Mouse (Mus musculus) myocyte (in vitro differentiated cells): ENCODE measurements around the gene Rxfp4. TPM values are rescaled to one million over a fixed set of nuclear protein-coding genes. Genes with fewer than 3 reads are reported as not detected.
A peak's percentile ranks its signal among the peaks of the same experiment; 100 is the strongest.
"Not testable (repeated sequence)": the region's sequence is repeated elsewhere in the genome, so short reads cannot be mapped to it uniquely, and the experiment has no call there.

Experiments
- H3K27me3 ChIP-seq: one replicate; pipeline ENCODE4 v1.6.1; 2011; ENCODE audit not compliant: control insufficient read depth, insufficient read depth, insufficient read length
- H3K36me3 ChIP-seq: one replicate; pipeline ENCODE4 v1.6.1; 2011; ENCODE audit not compliant: control insufficient read depth, insufficient read depth
- H3K4me2 ChIP-seq: one replicate; pipeline ENCODE4 v1.6.1; 2011; ENCODE audit warnings: low read depth, control low read depth
- H3K4me3 ChIP-seq: one replicate; pipeline ENCODE4 v1.5.1; 2011; ENCODE audit warnings: mild to moderate bottlenecking, control low read depth, moderate library complexity
- H3K79me2 ChIP-seq: one replicate; pipeline ENCODE4 v1.6.1; 2011; ENCODE audit not compliant: control insufficient read depth, insufficient read depth
- H3ac ChIP-seq: one replicate; pipeline ENCODE4 v1.6.1; 2011; ENCODE audit not compliant: control insufficient read depth, insufficient read length
- CEBPB ChIP-seq: IDR thresholded peaks from 2 replicates; pipeline ENCODE4 v1.6.1; 2011; ENCODE audit warnings: mild to moderate bottlenecking, moderate library complexity; ENCODE audit not compliant: poor library complexity, insufficient read depth, severe bottlenecking
- E2F4 ChIP-seq: IDR thresholded peaks from one replicate; pipeline ENCODE4 v1.6.1; 2011; ENCODE audit warnings: mild to moderate bottlenecking, control low read depth, moderate library complexity; ENCODE audit not compliant: insufficient read depth
- MAX ChIP-seq: IDR thresholded peaks from one replicate; pipeline ENCODE4 v1.6.1; 2011; ENCODE audit warnings: low read depth, mild to moderate bottlenecking, control low read depth
- MYOD1 ChIP-seq, 3 experiments: IDR thresholded peaks; one replicate each; pipeline ENCODE4 v1.6.1; 2011; ENCODE audit warnings: control low read depth in 2 of 3, low read depth in 2 of 3, mild to moderate bottlenecking in 2 of 3, moderate library complexity in 1 of 3; ENCODE audit not compliant: insufficient read length in 2 of 3, control insufficient read depth in 1 of 3
- MYOG ChIP-seq, 3 experiments: IDR thresholded peaks; one replicate each; pipeline ENCODE4 v1.6.1; 2011; ENCODE audit warnings: control low read depth in 2 of 3, low read depth in 2 of 3, mild to moderate bottlenecking in 2 of 3; ENCODE audit not compliant: insufficient read length in 2 of 3, control insufficient read depth in 1 of 3, insufficient read depth in 1 of 3
- POLR2A ChIP-seq: IDR thresholded peaks from one replicate; pipeline ENCODE4 v1.6.1; 2011; ENCODE audit warnings: low read depth, mild to moderate bottlenecking, control low read depth, moderate library complexity; ENCODE audit not compliant: insufficient read length
- POLR2AphosphoS2 ChIP-seq: IDR thresholded peaks from one replicate; pipeline ENCODE4 v1.6.1; 2011; ENCODE audit warnings: low read depth, control low read depth; ENCODE audit not compliant: insufficient read length
- REST ChIP-seq: IDR thresholded peaks from one replicate; pipeline ENCODE4 v1.6.1; 2011; ENCODE audit warnings: mild to moderate bottlenecking, control low read depth, moderate library complexity; ENCODE audit not compliant: insufficient read depth, insufficient read length
- SRF ChIP-seq: IDR thresholded peaks from one replicate; pipeline ENCODE4 v1.6.1; 2011; ENCODE audit warnings: low read depth; ENCODE audit not compliant: control insufficient read depth, insufficient read length
- TCF12 ChIP-seq: IDR thresholded peaks from one replicate; pipeline ENCODE4 v1.6.1; 2011; ENCODE audit warnings: mild to moderate bottlenecking, control low read depth; ENCODE audit not compliant: poor library complexity, insufficient read depth, severe bottlenecking
- TCF3 ChIP-seq: IDR thresholded peaks from one replicate; pipeline ENCODE4 v1.6.1; 2011; ENCODE audit warnings: low read depth, control low read depth; ENCODE audit not compliant: insufficient read length
- USF1 ChIP-seq: IDR thresholded peaks from one replicate; pipeline ENCODE4 v1.6.1; 2011; ENCODE audit warnings: low read depth, mild to moderate bottlenecking, control low read depth, moderate library complexity
- polyA plus RNA-seq: library from polyadenylated mRNA; unstranded; fragments of >200 nt; fragmentation: generic; extraction: Trizol; gene quantifications from one replicate; pipeline ENCODE4 v1.2.1, GENCODE M21; 2012; ENCODE audit warnings: missing spikeins

Gene Rxfp4
- polyA plus RNA-seq, 1 experiment, result not detected

DNA sequence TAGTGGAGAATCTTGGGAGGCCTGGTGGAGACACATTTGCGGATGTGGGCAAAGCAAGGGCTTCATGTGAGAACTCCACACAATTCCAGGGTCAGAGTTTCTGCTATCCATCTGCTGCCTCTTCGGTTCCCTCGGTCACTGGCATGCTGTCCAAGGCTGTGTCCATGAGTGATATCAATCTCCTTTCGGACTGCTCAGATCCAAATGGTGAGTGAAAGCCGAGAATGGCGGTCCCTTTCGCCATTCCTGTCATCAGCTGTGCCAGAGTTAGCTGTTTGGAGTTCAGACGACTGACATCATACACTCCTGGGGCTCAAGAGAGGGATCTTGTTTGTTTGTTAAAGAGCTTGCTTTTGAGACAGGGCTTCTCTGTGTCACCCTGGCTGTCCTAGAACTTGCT lies 38.5 kb downstream of the Rxfp4 start:
- Histone ChIP-seq H3K79me2 (peaks cover 33% of the 10 kb centered on the region), H3K4me2 (no peak overlapping the region), H3K4me3 (no peak overlapping the region), H3ac (no peak overlapping the region), H3K36me3 (peaks cover 17% of the 10 kb centered on the region), H3K27me3 (no peaks in the 10 kb centered on the region)
- TF ChIP-seq POLR2A (no peak), POLR2AphosphoS2 (no peak), MAX (no peak), SRF (no peak), E2F4 (no peak), CEBPB (no peak), MYOG (IDR thresholded peaks at IDR 0.05; ENCODE audit: control insufficient read depth in 1 of 3, insufficient read depth in 1 of 3, insufficient read length in 2 of 3, low read depth in 2 of 3) (no peak), USF1 (no peak), MYOD1 (IDR thresholded peaks at IDR 0.05; ENCODE audit: control insufficient read depth in 1 of 3, insufficient read length in 2 of 3, low read depth in 2 of 3) (no peak), TCF3 (no peak), REST (no peak), TCF12 (no peak)

DNA sequence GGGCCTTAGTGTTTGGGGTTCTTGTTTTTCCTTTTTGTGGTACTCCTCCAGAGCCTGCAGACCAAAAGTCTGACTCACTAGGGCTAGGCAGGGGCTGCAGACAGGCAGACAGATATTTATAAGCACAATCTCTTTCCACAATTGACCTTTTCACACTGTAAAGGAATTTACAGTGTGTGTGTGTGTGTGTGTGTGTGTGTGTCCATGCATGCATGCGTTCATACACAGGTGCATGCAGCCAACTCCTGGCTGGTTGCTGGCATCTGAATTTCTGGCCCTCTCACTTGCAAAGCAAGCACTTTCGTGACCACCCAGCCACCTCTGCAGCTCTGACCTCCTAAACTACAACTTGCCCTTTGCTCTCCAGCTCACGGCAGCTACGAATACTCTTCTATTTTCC lies 43.9 kb downstream of the Rxfp4 start:
- H3K27me3 ChIP-seq, result no peaks in the 10 kb centered on the region
- H3K4me3 ChIP-seq, result peak overlapping the region; percentile 8
- H3K4me2 ChIP-seq, result peak overlapping the region; percentile 91
- no peaks in the 10 kb centered on the region for H3K36me3 ChIP-seq
- H3K79me2 ChIP-seq, result no peaks in the 10 kb centered on the region
- no peak for TF ChIP-seq TCF3
- peak in 2 of 3 experiments; percentile 35 to 78 for TF ChIP-seq MYOG (IDR thresholded peaks at IDR 0.05; ENCODE audit: control insufficient read depth in 1 of 3, insufficient read depth in 1 of 3, insufficient read length in 2 of 3, low read depth in 2 of 3)
- TF ChIP-seq TCF12, result no peak
- peak in 2 of 3 experiments; percentile 73 to 87 for TF ChIP-seq MYOD1 (IDR thresholded peaks at IDR 0.05; ENCODE audit: control insufficient read depth in 1 of 3, insufficient read length in 2 of 3, low read depth in 2 of 3)
- TF ChIP-seq POLR2AphosphoS2, result no peak
- no peak for TF ChIP-seq MAX
- H3ac ChIP-seq, result no peak overlapping the region

DNA sequence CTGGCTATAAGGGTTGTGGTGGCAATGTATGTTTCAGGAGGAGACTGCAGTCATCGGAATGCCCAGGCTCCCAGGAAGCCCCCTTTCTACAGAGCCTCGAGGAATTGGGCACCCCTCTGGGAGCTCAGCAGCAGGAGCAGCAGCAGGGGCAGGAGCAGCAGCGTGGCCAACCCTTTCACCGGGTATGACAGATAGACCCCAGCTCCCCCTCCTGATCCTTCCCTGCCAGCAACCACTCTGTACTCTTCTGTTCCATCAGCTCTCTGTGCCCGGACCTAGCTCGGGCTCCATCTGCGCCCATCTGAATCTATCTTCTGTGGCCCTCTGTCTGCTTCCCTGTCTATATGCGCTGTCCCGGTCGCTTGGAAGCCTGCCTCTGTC lies 45.2 kb downstream of the Rxfp4 start:
- TF ChIP-seq POLR2A (peak; percentile 1), USF1 (no peak), TCF12 (no peak), CEBPB (no peak), SRF (no peak), MYOD1 (IDR thresholded peaks at IDR 0.05; ENCODE audit: control insufficient read depth in 1 of 3, insufficient read length in 2 of 3, low read depth in 2 of 3) (no peak)

DNA sequence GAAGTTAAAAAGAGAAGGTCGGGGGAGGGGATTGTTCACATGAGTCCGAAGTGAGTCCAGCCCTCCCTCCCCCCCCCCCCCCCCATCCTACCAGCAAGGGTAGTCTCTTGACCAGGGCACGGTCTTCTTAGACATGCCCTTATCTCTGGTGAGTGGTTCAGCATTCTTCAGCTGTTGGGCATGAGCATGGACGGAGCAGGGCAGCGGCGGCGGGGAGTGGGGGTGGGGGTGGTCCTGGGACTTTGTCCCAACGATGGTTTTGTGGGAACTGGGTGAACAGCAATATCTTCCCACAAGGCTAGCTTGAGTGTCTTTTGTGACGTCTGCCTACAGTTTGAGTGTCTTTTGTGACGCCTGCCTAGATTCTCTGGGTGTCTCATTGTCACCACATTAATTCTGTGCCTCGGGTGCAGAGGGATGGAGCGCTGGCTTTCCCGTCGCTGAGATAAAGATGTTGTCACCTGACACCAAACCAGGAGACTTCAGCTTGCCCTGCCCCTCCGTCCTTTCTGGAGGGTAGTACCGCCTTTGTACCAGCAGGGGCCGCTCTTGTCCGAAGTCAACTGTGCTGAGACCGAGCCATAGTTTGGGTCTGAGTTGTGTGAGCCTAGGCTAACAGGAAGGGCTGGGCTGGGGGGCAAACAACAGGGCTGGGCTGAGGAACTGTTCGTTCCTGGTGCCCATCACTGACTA lies 45.7 kb downstream of the Rxfp4 start:
- Histone ChIP-seq H3K4me2 (peak overlapping the region; percentile 91), H3ac (no peak overlapping the region), H3K36me3 (no peaks in the 10 kb centered on the region), H3K4me3 (peak overlapping the region; percentile 8), H3K79me2 (no peaks in the 10 kb centered on the region), H3K27me3 (no peaks in the 10 kb centered on the region)
- TF ChIP-seq TCF3 (no peak), MYOG (IDR thresholded peaks at IDR 0.05; ENCODE audit: control insufficient read depth in 1 of 3, insufficient read depth in 1 of 3, insufficient read length in 2 of 3, low read depth in 2 of 3) (peak in 1 of 3 experiments; percentile 25), SRF (no peak), POLR2A (peak; percentile 10), POLR2AphosphoS2 (peak; percentile 57), MYOD1 (IDR thresholded peaks at IDR 0.05; ENCODE audit: control insufficient read depth in 1 of 3, insufficient read length in 2 of 3, low read depth in 2 of 3) (peak in 2 of 3 experiments; percentile 43 to 64)

More for the DNA sequence above, 45.2 kb downstream of the Rxfp4 start:
- H3K27me3 ChIP-seq, result no peaks in the 10 kb centered on the region
- no peaks in the 10 kb centered on the region for H3K79me2 ChIP-seq
- H3K4me3 ChIP-seq, result peak overlapping the region; percentile 8
- H3K36me3 ChIP-seq, result no peaks in the 10 kb centered on the region
- peak overlapping the region; percentile 91 for H3K4me2 ChIP-seq
- H3ac ChIP-seq, result peak overlapping the region; percentile 1

DNA sequence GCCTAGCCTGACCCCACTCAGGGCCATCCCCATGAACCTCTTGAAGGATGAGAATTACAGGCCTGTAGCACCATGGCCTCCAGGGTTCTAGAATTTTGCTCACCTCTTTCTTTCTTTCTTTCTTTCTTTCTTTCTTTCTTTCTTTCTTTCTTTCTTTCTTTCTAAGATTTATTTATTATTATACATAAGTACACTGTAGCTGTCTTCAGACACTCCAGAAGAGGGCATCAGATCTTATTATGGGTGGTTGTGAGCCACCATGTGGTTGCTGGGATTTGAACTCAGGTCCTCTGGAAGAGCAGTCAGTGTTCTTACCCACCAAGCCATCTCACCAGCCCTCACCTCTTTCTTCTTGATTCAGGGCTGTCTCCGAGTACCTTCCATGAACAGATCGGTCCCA lies 47.3 kb downstream of the Rxfp4 start, which contains the start of gene Arhgef2:
Gene Arhgef2, plus strand, starts transcription at position 301 of the 400 bp plus-strand sequence.
- H3K36me3 ChIP-seq, H3ac ChIP-seq, H3K79me2 ChIP-seq, H3K27me3 ChIP-seq: not testable (repeated sequence)
- H3K4me2 ChIP-seq, result peak within 1 kb of the TSS; percentile 91
- H3K4me3 ChIP-seq, result peak within 1 kb of the TSS; percentile 8

DNA sequence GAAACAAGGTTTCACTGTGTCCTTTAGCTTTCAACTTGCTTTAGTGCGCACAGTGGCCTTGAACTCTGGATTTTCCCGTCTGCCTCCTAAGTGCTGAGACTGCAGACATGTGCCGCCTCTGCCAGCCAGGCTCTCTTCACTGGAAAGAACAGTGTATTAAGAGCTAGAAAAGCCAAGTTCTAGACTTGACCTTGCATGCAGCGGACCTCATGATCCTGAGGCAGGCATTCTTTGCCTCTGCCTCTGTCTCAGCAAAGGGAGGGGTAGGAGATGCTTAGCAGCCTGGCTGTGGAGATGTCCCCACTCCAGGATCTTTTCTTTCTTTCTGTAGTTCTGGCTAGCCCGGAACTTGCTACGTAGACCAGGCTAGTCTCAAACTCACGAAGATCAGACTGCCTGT lies 48.1 kb downstream of the Rxfp4 start:
- Histone ChIP-seq H3K27me3 (no peaks in the 10 kb centered on the region), H3ac (no peak overlapping the region), H3K79me2 (no peaks in the 10 kb centered on the region), H3K36me3 (no peaks in the 10 kb centered on the region), H3K4me2 (no peak overlapping the region), H3K4me3 (no peak overlapping the region)
- TF ChIP-seq TCF12 (no peak), POLR2A (no peak), REST (no peak), E2F4 (no peak), MAX (no peak), CEBPB (no peak), MYOD1 (IDR thresholded peaks at IDR 0.05; ENCODE audit: control insufficient read depth in 1 of 3, insufficient read length in 2 of 3, low read depth in 2 of 3) (no peak), USF1 (no peak), TCF3 (no peak), SRF (no peak), POLR2AphosphoS2 (no peak), MYOG (IDR thresholded peaks at IDR 0.05; ENCODE audit: control insufficient read depth in 1 of 3, insufficient read depth in 1 of 3, insufficient read length in 2 of 3, low read depth in 2 of 3) (no peak)
